Mouse (Mus musculus) layer of hippocampus, adult 9-11 months (tissue): ENCODE measurements around the gene Bckdhb.
A peak's percentile ranks its signal among the peaks of the same experiment; 100 is the strongest.
"Not testable (repeated sequence)": the region's sequence is repeated elsewhere in the genome, so short reads cannot be mapped to it uniquely, and the experiment has no call there.

Source experiments
- DNase-seq: peaks from one replicate; pipeline ENCODE4 v3.0.0; 2022

Gene Bckdhb

DNA sequence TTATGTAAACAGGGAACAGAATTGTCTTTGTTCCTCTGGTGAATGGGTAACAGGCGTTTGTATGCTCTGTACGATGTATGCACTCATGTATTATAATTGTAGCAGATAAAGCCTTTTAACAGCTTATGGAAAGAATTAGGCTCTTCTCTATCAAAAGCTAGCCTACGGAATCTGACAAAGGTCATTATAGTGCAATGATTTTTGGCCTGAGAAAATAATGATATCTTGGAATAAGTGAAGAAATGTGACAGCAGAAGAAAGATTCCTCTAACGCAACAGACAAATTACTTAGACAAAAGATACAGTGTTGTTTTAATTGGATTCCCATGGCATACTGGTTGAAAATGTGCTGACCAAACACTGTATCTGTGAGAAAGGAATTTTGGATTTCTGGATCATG lies 122.0 kb downstream of the Bckdhb start:
- DNase-seq: no peak

DNA sequence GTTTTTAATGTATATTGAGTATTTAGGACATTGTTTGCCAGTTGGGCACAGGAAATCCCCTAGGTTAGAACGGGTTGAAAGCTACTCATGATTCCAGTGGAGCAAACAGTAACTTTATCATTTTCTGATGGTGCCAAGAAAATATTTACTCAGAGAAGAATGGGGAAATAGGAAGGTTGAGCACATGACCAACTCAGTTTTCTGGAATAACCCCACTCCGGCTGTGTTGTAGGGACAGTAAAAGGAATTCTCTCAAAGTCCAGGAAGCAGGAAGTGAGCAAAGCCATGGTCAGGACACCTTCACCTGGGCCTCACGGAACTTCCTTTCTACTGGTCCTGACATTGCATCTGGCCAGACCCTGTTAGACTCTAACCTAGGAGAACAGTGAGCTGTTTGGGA lies 122.5 kb downstream of the Bckdhb start:
- no peak for DNase-seq

DNA sequence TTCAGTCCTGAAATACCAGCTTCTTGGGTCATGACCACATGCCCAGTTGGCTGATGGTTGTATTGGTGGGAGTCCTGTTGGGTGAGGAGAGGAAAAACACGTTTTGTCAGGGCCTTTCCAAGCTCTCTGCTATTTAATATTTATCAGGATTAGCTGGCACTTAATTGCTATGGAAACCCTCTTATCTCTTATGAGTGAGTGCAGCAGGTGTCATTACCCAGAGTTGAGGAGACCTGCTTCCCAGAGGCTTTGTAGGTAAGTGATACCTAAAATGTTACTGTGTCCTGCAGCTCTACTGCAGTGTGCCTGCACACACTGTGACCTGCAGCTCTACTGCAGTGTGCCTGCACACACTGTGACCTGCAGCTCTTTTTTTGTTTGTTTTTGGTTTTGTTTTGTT lies 124.2 kb downstream of the Bckdhb start:
- no peak for DNase-seq

DNA sequence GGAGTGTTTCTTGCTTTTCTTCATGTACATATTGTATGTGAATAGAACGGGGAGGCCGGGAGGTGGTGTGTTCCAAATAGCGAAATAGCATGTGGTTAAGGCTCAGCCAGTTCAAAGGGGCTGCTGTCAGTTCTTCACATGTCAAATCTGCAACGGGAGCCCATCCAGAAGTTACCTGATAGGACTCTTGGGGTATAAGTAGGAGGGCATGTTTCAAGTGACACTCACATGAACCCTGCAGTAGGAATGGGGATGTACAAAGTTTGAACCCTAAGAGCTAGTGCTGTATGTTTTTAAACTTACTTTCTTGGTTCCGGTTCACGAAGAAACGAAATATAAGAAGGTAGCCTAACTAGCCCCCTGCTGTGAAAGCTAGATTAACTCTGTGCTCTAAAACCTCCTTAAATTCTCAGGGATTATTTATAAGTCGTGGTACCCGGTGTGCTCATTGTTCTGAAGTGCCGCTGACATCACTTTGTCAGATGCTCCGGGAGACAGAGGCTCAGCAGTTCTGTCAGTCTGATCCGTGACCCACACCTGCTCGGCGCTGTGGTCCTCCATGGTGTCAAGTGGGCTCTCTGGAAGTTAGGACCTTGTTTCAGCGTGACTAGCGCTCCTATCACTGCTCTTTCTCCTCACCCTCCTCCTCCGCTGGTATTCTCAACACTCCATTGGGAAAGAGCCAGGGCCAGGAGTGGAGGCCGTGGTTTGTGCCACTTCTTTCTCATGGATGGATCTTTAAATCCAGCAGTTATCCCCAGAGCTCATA lies 126.1 kb downstream of the Bckdhb start:
- no peak for DNase-seq

DNA sequence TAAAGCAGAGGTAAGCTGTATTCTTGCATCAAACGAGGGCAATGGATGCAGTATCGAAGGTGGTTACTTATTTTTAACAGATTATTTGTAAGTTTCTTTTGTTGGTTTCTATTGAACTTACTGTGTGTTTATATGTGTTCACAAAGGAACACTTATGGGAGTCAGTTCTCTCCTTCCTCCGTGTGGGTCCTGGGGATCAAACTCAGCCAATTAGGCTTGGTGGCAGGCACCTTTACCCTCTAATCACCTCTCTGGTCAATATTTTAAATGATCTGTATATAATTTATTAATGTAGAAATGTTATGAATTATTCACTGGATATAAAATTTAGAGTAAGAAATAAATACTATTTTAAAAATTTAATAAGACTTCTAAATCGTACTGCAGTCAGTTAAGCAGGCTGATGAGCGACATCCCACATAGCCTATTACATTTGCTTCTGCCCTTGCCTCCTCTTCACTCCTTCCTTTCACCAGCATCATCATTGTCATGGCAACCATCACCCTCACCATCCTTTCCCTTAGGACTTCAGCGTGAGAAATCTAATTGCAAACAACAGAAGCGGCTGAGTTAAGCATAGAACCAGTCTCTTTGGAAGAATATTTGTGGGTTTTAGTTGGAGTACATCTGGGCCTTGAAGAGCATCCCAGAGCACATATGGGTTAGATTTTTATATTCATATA lies 130.3 kb downstream of the Bckdhb start:
- DNase-seq: peak; percentile 32

DNA sequence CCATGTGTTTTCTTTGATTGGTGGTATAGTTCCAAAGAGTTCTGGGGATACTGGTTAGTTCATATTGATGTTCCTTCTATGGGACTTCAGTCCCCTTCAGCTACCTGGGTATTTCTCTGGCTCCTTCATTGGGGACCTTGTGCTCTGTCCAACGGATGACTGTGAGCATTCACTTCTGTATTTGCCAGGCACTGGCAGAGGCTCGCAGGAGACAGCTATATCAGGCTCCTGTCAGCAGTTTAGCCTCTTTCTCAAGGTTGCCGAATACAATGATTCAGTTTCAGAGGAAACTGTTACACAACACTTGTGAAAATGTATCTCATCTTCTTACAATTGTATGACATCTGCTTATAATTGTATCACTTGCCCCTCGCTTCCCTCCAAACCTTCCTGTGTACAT lies 135.8 kb downstream of the Bckdhb start:
- DNase-seq: not testable (repeated sequence)

DNA sequence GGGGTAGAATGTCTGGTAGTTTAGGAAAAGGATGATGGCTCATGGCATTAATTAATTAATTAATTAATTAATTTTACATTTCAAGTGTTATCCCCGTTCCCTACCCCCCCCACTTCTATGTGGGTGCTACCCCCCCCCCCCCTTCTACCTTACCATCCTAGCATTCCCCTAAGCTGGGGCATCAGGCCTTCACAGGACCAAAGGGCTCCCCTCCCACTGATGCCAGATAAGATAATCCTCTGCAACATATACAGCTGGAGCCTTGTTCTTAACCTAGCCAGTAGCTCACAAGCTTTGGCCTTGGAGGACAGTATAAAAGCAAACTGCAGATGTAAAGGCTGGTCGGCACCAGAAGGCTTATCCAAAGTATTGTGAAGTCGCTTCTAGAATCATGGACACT lies 138.7 kb downstream of the Bckdhb start:
- DNase-seq: no peak

DNA sequence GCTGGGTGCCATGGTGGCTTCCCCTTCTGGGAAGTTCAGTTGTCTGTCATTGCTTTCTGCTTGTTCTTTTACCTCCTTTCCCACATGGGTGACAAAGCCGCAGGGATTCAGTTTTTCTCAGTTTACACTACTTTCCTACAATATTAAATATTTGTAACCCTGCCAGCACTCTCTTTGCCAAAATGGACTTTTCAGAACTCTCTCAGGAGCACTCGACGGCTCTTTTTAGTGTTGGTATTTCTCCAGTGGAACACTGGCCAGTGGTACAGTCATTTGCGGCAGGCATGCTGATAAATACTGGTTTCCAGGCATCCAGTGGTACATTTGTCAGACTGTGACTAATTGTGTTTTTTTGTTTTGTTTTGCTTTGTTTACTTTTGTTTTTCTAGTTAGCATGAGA lies 139.2 kb downstream of the Bckdhb start:
- DNase-seq: no peak

DNA sequence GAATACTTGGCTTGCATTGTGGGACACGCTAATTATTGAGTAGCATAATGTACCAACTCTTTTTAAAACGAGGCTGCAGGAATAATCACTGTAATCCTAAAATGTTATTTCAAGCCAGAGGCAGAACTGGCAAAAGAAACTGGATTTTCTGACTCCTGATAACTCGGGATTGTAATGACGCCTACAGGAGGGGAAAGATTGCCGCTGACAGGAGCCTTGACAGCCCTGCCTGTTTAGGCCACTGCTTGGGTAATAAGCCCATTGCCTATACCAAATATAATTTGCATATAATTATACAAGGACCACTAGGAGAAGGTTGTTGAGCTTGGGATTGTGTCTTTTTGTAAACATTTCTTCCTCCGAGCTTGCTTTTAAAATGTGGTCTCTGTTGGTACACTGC lies 145.3 kb downstream of the Bckdhb start:
- no peak for DNase-seq

DNA sequence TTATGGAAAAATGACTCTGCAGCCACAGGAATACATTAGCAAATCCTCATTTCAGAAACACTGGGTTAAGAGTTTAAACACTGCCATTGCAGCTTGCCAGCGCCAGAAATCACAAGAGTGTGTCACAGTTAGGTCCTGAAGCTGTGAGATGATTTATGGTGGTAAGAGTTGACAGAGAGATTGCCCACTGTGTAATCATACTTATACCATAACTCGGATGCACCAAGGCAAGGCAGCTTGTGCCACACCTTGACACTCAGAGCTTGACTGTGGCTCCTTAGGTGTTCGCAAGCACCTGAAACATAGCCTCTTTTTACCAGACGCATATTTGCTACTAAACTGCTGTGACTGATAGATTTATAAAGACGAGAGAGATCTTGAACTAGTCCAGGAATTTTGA lies 145.8 kb downstream of the Bckdhb start:
- no peak for DNase-seq

DNA sequence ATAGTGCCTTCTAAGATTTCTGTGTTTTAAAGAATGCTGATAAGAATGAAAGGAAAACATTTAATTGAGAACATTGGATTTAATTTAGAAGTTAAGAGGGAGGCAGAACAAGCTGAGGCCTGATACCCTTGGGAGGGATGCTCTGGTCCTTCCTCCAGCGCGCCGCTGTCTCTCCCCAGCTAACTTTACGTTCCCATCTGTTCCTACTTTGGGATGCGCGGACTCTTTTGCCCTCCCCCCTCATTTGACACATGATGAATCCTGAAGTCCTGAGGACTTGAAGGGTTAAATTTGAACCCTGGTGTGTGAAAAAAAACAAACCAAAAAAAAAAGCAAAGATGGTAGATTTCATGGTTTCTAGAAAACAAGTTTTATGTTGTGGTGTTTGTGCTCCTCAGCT lies 147.6 kb downstream of the Bckdhb start:
- no peak for DNase-seq

DNA sequence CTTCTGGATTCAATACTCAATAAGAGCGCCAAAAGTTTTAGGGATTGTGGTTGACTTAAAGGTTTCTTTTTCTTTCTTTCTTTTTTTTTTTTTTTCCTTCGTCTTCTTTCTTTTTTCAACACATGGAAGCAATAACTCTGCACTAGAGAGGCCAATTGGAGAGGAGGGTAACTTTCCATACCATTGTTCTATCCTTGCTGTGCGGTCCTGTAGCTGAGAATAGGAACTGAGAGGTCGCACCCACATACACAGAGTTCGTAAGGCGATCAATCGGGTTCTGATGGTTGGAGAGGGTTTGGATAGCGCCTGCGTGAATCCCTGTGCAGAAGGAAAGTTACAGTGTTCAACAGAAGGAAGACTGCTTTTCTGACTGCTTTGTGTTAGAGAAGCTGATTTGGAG lies 148.3 kb downstream of the Bckdhb start:
- DNase-seq: no peak

DNA sequence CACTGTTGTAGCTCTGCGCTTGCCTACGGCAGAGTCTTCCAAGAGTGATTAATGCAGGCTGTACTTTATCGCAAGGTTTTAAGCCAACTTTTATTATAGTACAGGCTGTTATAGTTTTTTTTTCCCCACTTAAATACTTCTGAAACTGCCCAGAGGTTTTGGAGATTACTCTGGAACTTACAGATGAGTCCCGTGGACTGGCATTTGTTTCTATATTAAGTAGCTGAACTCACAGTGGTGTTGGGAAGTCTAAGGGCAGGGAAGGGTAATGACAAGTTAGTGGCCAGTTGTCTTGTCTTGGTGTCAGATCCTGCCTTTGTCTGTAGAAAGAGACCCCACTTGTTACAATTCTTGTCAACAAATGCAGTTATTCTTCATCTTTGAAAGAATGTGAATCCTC lies 158.6 kb downstream of the Bckdhb start:
- DNase-seq: no peak

DNA sequence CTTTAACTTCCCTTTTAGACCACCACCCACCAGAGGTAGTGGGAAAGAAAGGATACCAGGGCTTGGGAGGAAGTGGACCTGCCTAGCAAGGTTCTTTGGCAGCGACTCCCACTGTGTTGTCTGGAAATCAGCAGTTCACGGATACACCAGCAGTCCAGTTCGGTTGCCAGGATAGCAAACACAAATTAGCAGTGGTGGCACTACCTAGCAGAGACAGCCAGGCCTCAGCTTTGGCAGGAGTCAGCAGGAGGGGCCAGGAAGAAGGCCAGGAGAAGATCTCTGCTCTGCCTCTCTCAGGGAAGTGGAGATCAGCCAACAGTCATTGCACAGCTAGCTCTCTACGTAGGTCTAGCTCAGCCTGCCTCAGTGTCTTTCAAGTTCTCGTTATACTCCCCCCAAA lies 159.7 kb downstream of the Bckdhb start:
- no peak for DNase-seq

DNA sequence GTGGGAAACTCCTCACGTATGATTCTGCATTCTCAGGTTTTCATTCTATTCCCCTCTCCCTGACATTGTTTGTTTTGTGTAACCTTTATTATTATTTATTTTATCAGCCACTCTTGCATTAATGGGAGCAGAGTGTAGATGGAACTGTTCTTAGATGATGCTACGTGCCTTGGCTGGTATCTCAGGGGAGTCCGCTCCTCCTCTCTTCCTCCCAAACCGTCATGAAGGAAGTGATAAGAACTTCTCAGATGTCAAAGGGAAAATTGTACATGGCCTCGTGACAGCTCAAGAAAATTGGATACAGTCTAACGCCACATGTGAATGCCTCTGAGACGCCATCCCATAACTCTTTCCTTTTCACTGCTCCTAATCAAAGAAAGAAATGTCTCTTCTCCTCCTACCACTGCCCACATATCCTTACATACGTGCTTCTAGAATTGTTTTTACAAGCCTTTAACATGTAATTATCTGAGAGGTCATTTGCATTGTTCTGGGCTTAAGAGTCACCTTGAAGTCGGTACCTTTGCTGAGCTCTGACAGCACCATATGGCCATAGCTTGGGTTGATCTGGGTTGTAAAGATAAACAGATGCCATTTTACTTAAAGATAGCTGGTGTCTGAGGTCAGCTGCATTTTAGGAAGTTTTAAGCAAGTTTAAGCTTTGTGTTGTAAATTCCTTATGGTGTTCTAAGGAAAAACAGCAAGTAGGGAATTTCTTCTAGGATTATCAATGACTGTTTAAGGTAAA lies 165.5 kb downstream of the Bckdhb start:
- no peak for DNase-seq

DNA sequence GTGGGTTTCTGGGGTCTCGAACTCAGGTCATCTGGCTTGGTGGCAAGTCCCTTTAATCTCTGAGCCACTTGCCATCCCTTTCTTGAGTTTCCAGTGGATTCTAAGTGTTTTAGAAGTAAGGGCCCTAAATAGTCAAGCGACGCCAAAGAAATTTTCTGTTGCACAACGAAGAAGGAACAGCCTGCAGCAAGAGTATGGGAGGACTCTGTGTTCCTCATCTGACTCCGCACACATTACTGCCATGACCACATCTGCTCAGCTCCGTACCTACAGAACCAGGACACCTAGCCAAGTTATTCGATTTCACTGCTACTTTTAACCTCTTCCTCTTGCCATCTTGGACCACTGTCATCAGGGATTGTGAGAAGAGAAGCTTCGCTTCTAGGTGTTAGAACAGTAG lies 168.0 kb downstream of the Bckdhb start:
- no peak for DNase-seq

DNA sequence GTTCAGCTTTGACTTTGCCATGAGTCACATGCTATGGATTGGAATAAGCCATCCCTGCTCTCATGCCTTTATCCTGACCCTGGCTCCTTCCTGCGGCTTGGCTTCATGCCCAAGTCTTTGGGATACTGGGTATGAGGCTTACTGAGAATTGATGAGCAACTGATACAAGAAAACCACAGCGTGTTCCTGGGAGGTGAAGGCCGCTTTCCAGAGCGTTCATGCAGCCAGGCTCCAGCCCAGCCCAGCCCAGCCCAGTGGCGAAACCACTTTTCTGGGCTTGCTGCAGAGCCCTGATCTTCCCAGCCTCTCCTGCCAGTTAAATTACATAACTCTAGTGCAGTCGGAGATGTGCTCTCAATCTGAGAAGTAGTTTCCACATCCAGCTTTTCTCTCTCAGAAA lies 169.2 kb downstream of the Bckdhb start:
- DNase-seq: no peak

DNA sequence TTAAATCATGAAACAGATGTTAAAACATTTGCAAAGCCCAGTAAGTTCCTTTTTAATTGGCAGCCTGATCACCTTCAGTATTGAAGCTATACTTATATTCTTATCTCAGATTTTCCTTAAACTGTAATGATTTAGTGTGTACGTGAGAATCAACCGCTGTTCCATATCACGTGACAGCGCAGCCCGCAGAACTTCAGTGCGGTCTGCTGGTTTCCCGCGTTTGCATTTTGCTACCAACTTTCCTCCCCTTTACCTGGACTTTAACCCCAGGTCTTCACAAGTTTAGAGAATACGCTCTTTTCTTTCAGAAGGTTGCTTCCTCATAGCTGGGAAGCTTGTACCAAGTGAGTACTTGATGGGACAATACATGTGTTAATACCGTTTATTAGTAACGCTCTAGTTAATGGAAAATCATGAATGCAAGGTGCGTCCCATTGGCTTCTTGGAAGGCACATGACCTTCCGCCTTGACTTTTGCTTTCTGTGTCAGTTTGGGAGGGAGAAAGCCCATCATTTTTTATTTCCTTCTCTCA lies 171.6 kb downstream of the Bckdhb start:
- DNase-seq: no peak

DNA sequence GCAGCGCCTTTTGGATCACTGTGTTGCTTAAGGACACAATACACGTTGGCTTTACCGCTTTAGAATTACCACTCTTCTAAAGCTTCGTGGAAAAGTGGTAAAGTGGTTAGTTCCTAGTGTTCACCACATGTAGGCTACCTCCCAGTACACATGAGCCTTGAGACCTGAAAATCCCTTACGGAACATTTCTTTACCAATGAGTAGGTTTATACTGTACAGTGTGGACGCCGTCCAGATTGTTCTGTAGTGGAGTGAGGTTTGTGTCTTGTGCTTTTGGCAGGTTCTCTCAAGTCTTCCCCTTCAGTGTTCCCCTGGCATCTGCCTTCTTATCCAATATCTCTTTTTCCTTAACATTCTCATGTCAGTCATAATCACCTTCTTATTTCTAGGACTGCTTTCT lies 178.4 kb downstream of the Bckdhb start:
- no peak for DNase-seq

DNA sequence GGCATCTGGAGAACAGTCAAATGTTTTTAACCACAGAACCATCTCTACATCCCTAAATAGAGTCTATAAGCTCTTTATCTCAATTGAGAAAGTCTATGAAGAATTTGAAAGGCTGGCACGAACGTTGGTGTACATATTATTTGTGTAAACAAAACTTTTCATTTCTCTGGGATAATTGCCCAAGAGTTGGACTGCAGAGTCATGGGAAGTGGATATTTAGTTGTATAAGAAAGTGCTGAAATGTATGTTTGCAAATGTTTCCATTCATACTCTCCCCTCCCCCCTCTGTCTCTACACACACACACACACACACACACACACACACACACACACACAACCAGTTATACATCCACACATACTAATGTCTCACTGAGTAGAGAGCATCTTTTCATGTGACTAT lies 181.5 kb downstream of the Bckdhb start:
- no peak for DNase-seq

DNA sequence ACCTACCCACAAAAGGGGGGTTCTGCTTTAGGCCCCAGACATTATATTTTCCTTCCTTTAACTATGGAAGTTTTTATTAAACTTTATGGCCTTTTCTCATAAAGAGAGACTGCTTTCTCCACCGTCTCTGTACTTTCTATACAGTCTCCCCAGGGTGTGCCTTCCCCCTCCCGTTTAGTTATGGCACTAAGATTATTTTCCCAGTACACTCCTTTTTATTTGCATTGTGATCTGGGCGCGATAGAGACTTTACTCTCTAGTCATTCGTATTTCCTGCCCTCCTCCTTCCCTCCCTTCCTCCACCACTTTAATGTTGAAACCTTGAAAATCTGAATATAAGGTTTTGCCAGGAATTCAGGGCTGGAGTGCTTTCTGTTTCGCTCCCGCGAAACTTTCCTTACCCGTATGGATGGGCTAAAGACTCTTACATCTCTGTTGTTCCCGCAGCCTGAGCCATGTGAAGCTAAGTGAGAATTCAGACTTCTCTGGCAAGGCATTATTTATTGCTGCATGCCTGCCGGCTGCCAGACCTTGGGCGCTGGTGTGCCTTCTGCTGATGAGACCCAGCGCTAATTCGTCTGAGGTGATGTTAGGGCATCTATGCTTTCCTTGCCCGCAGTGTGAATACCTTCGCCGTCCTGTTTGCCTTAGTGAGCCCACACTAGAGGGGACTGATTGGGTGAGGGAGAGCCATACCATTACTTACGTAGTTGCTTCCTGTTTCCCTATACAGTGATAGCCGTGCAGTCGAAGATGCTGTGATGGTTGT lies 182.3 kb downstream of the Bckdhb start:
- no peak for DNase-seq

DNA sequence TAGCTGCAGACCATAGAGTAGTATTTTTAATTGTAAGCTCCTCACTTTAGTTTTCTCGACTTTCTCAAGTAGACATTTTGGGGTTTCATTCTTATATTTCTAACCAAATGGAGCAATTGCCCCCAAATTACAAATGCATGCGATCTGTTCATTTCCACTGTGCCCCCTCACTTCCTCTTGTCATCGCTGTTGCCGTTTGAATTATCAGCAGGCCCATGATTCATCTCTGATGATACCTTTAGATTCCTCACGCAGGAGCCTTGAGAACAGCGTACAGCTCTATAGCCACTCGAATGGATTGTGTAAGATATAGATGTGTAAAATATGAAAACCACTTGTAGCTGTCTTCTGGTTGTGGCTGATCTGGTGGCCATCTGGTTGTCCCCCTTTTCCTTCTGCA lies 183.6 kb downstream of the Bckdhb start:
- no peak for DNase-seq
